Mouse (Mus musculus) embryo, embryonic 9.5 days (tissue): ENCODE measurements around the gene Zfp704.
A peak's percentile ranks its signal among the peaks of the same experiment; 100 is the strongest.

Experiments used
- DNase-seq: peaks from one replicate; pipeline ENCODE4 v3.0.0-alpha.2; 2017; ENCODE audit errors: extremely low spot score

The Zfp704 gene

DNA sequence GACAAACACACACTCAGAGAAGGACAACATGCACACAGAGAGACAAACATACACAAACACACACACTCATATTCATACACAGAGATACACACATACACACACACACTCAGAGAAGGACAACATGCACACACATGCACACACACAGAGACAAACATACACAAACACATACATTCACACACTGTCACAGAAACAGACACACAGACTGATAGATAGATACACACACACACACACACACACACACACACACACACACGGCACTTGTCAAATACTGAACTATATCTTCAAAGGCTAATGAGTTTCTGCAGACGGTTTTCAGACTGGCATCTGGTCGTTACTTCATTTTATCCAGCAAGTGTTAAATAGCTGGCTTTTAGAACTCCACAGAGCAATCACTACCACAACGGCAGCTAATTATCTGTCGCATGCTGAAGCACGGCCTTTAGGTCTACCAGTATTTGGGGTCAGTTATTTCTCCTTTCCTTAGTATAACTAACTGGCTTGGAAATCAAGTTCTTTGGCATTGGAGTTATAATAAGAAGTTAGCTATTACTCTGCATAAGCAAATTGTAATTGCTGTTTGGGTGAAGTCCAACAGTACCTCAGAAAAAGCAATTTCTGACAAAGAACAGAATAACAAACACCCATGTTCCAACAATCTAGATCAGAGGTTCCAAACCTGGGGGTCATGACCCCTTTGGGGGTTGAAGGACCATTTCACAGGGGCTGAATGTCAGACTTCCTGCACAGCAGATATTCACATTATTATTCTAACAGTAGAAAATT lies 51.9 kb downstream of the Zfp704 start:
- no peak for DNase-seq

DNA sequence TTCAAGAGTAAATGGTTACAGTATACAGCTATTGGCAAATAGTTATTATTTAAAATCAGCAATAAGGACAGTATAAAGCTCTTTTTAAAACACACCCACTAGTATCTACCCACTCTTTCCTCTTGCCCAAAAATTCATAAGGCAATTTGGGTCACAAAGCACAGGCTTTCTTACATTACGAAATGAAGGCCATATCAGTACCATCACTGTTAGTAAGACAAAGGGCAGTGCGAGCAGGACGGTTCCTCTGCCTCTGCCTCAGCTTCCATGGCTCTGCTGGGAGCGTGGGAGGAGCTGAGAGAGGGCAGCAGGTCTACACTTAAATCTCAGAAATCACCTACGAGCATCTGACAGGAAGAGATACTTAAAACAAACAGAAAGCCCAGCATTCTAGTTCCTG lies 53.7 kb downstream of the Zfp704 start:
- no peak for DNase-seq

DNA sequence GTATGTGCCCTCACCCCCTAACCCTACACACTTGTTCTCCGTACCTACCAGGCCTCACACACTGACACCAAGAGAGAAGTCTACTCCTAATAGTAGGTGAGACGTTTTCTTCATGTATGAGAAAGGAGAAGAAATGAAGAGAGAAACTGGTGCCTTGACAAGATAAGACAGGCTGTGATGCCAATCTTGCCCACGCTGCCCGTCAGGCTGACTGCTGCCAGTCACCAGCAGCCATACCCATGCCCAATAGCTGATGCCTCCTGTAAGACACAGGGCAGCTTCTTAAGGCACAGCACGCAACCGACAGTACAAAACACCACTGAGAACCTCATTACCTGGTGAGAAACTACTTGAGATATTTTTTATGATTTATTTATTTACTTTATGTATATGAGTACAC lies 55.0 kb downstream of the Zfp704 start:
- DNase-seq, result no peak

DNA sequence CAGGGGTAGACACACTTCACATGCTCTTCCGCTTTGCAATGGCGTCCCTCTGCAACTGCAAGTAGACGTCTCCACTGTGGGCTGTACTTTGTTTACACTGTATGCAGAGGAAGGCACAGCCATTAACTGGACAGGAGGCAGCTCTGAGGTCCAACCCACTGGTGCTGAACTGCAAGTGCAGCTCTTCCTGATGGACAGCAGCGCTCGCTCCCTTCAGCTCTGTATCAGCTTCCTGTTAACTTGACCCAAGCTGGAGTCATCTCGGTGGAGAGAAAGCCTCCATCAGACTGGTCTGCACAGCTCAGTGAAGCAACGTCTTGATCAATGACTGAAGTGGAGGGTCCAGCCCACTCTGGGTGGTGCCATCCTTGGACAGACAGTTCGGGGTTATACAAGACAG lies 57.6 kb downstream of the Zfp704 start:
- DNase-seq, result no peak

DNA sequence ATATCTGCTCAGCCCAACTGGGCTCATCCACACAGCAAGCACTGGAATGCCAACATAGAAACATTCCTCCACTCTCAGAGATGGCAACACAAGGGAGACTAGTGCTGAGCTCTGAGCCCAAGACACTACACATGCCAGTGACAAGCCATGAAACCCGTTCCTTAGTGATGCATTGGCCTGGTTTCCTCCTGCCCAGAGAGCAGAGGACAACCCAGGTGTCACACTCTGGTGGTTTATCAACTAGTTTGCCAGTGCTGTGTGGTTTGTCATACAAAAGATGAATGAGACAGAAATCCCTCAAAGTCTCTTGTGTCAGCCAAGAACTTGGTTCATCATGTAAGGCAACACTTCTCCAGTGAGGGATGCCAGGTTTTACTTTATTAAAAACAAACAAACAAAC lies 59.0 kb downstream of the Zfp704 start:
- no peak for DNase-seq

DNA sequence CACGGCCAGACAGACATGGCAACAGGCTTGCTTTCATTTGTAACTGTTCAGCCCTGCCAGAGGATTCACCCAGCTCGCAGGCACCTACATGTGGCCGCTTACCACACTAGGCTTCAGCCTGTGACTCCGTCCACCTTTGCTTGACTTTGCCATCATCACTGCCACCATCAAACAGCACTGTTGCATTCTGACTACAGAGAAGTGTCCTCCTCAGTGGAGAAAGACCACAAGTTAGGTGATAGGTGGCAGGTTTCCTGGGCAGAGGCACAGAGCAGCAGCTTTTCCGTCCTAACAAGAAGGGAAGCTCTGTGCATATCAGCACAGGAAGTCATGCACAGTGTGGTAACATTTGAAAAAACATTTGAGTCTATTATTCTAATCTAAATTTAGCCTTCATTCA lies 60.1 kb downstream of the Zfp704 start:
- DNase-seq, result no peak

DNA sequence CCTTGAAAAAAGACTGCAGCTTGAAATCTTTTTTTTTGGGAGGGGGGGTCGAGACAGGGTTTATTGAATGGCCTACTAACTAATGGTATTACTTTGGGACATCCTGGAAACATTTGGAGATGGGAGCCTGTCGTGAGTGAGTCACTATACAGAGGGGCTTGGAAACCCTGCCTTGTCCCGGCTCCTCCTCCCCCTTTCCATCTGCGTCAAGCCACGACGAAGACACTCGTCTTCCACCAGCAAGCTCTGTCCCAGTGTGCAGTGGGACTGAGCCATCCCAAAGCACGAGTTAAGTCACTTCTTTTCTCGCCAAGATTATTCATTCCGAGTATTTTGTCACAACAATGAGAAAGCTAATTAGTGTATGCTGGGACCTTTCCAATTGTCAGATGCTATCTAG lies 61.7 kb downstream of the Zfp704 start:
- DNase-seq, result no peak

DNA sequence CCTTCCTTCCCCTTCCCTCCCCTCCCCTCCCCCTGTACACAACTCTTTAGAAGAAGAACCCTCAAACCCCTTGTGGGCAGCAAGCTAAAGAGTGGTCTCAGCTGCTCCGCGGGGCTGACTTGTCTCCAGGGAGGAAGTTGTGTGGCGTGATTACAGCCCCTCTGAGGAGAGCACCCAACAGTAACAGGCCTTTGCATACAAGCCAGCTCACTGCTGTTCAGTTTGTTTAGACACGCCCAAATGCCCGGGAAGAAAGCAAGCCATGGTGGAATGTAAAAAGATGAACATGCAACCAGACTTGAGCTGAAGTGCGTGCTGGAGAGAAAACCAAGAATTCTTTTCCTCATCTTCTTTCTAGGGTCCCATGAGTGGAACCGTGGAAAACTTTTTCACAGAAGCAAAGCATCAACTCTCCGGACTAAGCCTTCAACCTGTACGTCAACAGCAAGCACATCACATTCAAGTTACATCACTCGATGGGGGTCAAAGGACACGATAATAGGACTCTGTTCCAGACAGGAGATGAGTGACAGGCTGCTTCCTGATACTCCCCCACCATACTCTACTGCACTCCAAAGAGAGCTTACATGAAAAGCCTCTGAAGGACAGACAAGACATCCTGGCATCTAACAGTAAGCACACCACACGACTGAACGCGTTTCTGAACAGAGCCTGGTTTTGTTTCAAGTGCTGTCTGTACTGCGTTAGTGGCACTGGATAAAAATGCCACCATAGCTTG lies 62.8 kb downstream of the Zfp704 start:
- DNase-seq, result peak; percentile 31

DNA sequence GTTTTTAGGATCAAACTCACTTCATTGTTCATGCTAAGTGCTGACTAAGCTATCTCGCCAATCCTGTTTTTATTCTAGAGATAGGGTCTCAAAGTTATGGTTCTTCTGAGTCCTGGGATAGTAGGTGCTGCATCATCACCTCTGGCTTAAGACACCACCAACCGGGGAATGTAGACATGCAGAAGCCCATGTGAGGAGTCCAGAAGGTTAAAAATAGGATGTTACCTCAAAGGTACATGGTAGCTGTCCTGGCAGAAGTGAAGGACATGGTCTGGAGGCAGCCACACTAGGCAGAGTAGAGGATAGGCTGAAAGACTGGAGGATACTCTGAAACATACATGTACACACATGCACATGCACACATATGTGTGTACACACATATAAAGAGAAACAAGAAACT lies 65.5 kb downstream of the Zfp704 start:
- no peak for DNase-seq

DNA sequence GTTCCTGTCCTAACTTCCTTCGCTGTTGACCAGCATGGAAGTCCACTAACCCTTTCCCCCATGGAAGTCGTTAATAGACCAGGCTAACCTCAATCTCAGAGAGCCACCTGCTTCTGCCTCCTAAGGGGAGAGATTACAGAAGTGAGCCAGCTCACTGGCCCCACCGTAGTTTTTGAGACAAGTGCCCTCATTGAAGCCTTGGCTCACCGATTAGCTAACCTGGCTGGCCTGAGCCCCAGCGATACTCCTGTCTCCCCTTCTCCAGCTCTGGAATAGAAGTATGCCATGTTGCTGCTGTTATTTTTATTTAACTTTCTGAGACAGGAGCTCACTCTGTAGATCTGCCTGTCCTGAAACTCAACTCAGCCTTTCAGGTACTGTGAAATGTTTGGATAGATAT lies 66.0 kb downstream of the Zfp704 start:
- no peak for DNase-seq

DNA sequence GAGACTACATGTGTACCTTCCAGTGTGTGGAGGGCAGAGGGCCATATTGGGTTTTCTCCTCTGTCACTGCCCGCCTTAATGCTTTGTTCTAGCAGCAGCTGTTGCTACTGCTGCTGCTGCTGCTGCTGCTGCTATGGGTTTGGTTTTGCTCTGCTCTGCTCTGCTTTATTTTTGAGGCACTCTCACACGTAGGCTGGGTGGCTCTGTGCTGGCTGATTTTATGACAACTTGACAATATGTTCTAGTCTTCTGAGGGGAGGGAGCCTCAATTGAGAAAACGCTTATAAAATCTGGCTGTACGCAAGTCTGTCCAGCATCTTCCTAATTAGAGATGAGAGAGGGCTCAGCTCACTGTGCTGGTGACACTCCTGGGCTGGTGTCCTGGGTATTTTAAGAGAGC lies 66.4 kb downstream of the Zfp704 start:
- no peak for DNase-seq

DNA sequence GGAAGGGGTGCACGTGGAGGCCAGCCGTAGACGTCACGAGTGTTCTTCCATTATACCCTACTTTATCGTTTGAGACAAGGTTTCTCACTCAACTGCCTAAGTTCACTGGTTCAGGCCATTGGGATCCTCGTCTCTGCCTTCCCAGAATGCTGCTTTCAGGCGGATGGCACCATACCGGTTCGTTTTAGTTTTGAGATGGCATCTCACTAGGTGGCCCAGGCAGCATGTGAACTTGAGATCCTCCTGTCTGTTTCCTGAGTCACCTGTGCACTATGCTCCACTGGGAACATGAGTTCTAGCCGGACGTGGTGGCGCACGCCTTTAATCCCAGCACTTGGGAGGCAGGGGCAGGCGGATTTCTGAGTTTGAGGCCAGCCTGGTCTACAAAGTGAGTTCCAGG lies 68.3 kb downstream of the Zfp704 start:
- DNase-seq, result no peak

DNA sequence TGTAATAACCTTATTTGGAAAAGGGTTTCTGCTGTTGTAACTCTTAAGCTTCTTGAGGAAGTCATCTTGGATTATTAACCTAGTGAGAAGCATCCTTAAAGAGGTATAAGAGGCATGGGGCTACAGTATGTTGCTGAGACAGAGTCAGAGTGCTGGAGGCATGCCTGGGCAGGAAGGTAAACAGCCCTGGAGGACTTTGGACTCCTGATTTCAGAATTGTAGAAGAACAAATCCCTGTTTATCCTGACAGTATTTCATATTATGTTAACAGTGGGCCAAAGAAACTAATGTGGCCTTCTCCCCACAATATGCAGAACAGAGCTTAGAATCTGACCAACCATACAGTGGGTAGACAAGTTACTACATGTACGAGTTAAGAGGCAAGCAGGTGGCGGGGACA lies 71.4 kb downstream of the Zfp704 start:
- DNase-seq, result no peak

DNA sequence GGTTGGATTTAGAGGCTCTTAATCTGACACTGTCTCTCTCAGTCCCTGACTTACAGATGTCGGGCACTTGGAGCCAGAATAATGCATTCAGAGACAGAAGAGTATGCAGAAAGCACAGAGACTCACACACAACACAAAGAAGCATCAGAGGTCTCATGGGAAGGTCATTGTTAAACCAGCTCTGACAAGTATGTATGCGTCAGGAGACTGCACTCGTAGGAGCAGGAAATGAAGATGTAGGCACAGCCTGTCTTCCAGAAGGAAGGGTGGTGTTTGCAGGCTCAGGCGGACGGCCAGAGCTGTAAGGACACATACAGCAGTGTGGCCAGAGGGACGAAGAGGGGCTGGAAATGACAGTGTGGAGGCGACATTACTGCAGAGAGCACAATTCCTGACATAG lies 72.0 kb downstream of the Zfp704 start:
- DNase-seq, result no peak

DNA sequence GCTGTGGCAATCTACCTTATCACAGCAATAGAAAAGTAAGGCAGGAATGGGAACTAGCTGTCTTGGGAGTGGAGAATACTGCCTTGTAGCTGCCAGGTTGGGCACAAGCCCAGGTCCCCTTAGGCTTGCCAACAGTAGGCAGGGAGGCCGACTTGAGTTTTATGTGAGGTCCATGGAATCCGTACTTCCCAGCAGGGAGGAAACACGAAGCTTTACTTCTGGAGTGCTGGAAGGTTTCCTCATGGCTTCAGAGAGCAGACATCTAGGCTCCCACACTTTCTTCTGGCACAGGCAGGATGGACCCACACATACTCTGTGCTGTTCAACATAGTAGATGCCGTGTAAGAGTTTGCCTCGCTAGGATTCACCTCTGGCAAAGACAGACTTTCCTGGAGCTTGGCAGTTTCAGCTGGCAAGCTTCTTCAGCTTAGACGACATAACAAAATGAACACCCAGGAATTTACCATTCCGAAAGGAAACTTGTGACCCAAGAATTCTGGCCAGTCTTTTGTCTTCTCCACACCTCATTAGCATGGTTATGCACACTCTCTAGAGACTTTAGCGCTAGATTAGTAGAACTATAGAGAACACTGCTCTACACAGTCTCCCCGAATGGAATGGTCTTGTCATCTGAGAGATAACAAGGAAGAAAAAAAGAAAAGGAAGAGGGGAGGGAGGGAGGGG lies 79.6 kb downstream of the Zfp704 start:
- DNase-seq, result no peak

DNA sequence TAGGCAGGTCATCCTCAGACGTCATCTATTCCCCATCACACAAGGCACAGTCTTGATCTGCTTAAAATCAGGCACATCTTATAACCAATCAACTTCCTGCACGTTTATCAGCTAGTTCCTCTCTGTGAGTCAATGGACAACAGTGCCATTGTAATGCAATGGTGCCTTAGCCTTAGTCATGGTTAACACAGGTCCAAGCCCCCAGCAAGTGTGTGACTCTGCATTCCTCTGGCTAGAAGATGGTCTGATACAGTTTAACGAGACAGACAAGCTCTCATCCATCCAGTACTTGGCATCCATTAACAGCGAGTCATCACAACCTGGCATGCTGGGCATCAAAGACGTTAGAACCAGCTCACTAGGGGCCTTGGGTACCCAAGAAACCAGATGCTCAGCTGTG lies 85.5 kb downstream of the Zfp704 start:
- DNase-seq, result no peak

DNA sequence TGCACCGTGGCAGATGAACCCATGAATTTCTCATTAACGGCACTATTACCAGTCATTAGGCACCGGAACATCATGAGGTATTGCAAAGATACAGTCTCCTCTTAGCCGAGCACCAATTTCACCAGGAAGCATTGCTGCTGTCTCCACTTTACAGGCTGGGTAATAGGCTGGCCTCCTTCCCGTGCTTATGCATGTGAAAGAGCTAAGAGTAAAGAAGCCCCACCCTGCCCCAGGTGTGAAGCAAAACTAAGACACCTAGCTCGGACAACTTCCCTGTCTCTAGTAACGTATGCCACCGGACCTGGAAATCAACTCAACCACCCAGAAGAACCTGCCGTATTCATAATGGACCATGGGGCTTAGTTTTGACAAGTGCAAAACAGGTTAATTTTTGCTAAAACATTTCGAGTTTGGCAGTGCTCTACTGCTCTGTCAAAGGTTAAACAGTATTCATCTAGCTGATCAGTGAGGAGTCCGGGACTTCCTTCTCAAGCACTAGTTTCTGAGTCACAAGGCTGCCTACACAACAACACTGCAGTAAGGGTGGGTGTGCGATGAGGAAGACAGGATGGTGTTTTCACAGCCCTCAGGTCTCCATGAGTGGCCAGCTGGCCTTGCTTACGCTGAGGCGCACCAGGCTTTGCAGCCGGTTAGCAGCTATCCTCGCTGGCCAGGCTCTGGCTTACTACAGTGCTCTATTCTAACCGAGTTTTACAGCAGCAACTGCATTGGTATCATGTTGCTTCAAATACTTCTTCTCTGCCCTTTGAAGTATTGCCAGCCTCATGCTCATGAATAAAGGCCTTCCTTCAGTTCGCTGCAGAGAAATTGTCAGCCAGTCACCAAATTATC lies 86.6 kb downstream of the Zfp704 start:
- no peak for DNase-seq

DNA sequence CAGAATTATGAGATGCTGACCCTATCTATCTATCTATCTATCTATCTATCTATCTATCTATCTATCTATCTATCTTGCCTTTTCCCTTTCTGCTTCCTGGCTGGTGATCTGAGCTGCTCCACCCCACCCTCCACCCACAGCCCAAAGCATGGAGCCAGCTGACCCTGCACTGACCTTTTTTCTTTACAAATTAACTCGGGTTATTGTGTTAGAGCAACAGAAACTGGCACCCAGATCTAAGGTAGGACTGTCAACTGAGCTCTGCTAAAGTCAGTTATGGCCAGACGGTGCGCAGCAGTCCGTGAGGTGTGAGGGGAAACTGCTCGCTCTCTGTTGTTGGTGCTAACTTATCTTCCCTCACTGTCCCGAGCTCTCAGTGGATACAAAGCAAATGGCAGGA lies 87.9 kb downstream of the Zfp704 start:
- no peak for DNase-seq

DNA sequence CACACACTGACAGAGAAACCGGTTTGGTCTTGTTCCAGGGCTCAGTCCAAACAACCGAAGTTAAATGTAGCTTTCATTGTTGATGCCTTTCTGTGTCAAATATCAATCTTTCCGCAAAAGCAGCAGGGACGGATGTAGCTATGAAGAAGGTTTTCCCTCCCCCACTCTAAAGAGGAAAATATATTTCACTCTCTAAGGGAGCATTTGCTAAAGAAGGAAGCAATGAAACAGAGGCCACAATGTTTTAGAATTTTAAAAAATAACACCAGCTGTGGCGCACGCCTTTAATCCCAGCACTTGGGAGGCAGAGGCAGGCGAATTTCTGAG lies 89.2 kb downstream of the Zfp704 start:
- DNase-seq, result no peak

DNA sequence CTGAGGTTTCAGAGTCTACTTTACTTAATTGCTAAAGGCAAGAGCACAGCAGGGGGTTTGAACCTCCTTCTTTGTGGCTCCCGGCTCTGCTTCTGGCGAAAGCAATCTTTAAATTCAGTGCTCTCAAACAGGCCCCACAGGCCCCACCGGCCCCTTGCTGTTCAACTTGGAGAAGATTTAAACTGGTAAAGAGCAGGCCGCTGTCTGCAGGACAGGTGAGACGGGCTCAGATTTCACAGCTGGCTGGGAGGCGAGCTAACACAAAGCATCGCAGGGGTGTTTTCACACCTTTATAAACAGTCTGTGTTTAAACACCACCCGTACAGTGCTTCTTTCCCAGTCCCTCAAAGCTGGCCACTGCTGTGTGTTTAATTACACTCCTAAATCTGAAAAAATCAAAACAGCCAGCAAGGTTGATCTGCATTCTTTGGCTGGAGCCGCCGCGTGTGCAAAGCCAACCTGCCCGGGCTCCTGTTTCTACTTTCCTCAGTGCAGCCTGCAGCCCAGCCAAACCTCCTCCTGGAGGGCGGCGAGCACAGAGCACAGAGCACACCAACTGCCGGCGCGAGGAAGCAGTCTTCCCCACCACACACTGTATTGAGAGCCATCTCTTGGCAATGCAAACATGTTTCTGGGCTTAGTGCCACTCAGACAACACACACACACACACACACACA lies 89.7 kb downstream of the Zfp704 start:
- peak; percentile 54 for DNase-seq

DNA sequence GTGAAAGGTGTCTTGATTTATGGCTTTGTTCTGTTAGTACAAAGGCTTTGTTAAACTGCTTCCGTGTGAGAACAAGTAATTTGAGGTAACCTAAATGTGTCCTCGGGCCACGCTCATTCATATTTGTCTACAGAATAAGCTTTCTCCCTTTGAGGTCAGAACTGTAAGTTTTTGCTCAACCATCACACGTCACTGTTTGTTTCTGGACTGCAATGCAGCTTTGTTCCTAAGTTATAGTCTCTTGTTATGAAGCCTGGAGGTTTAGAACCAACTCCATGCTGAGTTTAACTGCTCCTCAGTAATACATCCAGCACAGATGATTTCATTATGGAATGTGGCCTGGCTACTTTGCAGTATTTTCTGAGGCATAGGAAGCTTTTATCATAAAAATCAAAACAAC lies 90.4 kb downstream of the Zfp704 start:
- no peak for DNase-seq

DNA sequence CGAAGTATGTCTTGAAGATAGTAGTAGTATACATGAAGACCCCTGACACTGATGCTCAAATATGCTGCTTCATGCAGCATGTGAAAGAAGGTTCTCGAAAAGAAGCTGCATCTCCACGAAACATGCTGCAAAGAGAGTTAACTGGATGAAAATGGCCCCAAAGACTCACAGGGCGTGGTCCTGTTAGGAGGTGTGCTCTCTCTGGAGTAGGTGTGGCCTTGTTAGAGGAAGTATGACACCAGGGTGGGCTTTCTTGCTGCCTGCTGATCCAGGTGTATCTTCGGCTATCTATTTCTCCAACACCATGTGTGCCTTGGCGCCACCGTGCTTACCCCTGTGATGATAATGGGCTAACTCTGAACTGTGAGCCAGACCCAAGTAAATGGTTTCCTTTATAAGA lies 90.9 kb downstream of the Zfp704 start:
- no peak for DNase-seq
